Mouse (Mus musculus) ES-Bruce4 (cell line): ENCODE data around the gene Patl2. TPM values are rescaled to one million over a fixed set of nuclear protein-coding genes. Genes with fewer than 3 reads are reported as not detected.
A peak's percentile ranks its signal among the peaks of the same experiment; 100 is the strongest.

Experiments
- H3K27ac ChIP-seq: 2 replicates; pipeline ENCODE4 v1.5.1; 2012; ENCODE audit warnings: low read length, inconsistent platforms; ENCODE audit not compliant: insufficient read depth
- H3K27me3 ChIP-seq: 2 replicates; pipeline ENCODE4 v1.6.1; 2012; ENCODE audit warnings: mild to moderate bottlenecking, low read length, inconsistent platforms; ENCODE audit not compliant: control insufficient read depth, poor library complexity, insufficient read depth, severe bottlenecking
- H3K36me3 ChIP-seq: 2 replicates; pipeline ENCODE4 v1.6.1; 2012; ENCODE audit warnings: inconsistent platforms, mild to moderate bottlenecking, low read length, moderate library complexity; ENCODE audit not compliant: control insufficient read depth, poor library complexity, insufficient read depth, severe bottlenecking
- H3K4me1 ChIP-seq: one replicate; pipeline ENCODE4 v1.8.1; 2011; ENCODE audit warnings: low read length; ENCODE audit not compliant: control insufficient read depth, insufficient read depth
- H3K4me3 ChIP-seq: 2 replicates; pipeline ENCODE4 v1.5.1; 2011; ENCODE audit warnings: low read depth, mild to moderate bottlenecking, low read length
- H3K9ac ChIP-seq: 2 replicates; pipeline ENCODE4 v1.6.1; 2012; ENCODE audit warnings: low read depth, mild to moderate bottlenecking, inconsistent platforms; ENCODE audit not compliant: poor library complexity, severe bottlenecking
- H3K9me3 ChIP-seq: replicated peaks from 2 replicates; pipeline ENCODE4 v1.6.1; 2012; ENCODE audit warnings: mild to moderate bottlenecking, low read length, inconsistent platforms; ENCODE audit not compliant: control insufficient read depth, poor library complexity, insufficient read depth, severe bottlenecking
- CTCF ChIP-seq: IDR thresholded peaks from one replicate; pipeline ENCODE4 v1.8.1; 2011; ENCODE audit warnings: low read depth, low read length
- EP300 ChIP-seq: IDR thresholded peaks from 2 replicates; pipeline ENCODE4 v1.6.1; 2011; ENCODE audit warnings: low read depth, low read length; ENCODE audit not compliant: insufficient read depth
- POLR2A ChIP-seq: IDR thresholded peaks from one replicate; pipeline ENCODE4 v1.8.1; 2011; ENCODE audit warnings: low read length; ENCODE audit not compliant: insufficient read depth
- polyA plus RNA-seq: library from polyadenylated mRNA; stranded (reverse); fragments of >200 nt; gene quantifications from 2 replicates; pipeline ENCODE4 v1.2.4, GENCODE M21; 2011; ENCODE audit warnings: low read depth; ENCODE audit not compliant: missing spikeins, insufficient read depth, insufficient read length

Patl2 gene
- polyA plus RNA-seq = 2.5 and 3.1 TPM in 2 replicates

DNA sequence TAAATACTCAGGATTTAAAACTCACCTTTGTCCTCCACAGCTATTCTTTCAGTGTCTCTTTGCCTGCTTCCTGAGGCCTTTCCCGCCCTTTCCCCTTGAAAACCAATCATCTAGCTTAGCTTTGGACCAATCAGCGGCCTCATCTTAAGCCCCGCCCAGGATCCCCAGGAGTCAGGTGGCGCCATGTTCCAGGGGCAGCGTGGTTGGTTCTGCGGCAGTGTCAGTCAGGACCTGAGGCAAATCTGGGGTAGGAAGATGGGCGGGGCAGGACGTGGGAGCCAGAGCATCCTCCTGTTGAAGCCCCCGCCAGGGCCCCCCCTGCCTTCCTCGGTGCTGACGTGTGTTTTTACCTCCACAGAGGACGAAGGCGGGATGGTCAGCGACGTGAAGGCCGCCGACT, at the start of gene Patl2, which contains the start of gene Terb2:
TSS of gene Patl2 (minus strand) at position 84 of the 400 bp plus-strand sequence.
TSS of gene Terb2 (plus strand) at position 167 of the 400 bp plus-strand sequence.
- peak within 1 kb of the TSS; percentile 15 for H3K4me3 ChIP-seq

DNA sequence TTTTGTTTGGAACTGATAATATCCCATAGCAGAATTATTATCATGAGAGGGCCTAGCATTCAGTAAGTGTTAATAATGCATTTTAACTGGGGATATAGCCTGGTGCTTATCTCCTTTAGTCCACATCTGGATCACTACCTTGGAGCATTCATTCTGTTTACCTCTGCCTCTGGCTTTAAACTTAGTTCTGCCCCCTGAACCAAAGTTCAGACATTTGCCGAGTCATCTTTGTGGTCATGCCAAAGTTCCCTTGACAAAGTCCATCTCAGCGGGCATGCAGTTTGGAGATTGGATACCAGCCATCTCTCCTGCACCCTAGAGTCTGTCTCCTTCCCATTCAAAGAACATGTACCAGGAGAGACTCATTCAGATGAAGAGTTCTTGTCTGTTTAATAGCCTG, 49.4 kb upstream of the Patl2 start:
- H3K27ac ChIP-seq = no peak overlapping the region
- H3K9me3 ChIP-seq = no peaks in the 10 kb centered on the region
- no peak overlapping the region for H3K9ac ChIP-seq
- H3K27me3 ChIP-seq = no peaks in the 10 kb centered on the region; the same call in 1 of the 2 replicates
- no peak overlapping the region for H3K4me3 ChIP-seq
- H3K36me3 ChIP-seq = no peaks in the 10 kb centered on the region
- H3K4me1 ChIP-seq = no peaks in the 10 kb centered on the region
- TF ChIP-seq POLR2A (no peak), EP300 (no peak), CTCF (no peak)

More for the DNA sequence above, at the start of gene Patl2, which contains the start of gene Terb2:
- Histone ChIP-seq H3K9ac (no peak within 1 kb of the TSS), H3K4me1 (no peaks in the 10 kb centered on the region), H3K36me3 (no peaks in the 10 kb centered on the region), H3K27me3 (no peaks in the 10 kb centered on the region), H3K9me3 (no peaks in the 10 kb centered on the region), H3K27ac (no peak within 1 kb of the TSS)
- TF ChIP-seq POLR2A (no peak), EP300 (no peak), CTCF (no peak)

DNA sequence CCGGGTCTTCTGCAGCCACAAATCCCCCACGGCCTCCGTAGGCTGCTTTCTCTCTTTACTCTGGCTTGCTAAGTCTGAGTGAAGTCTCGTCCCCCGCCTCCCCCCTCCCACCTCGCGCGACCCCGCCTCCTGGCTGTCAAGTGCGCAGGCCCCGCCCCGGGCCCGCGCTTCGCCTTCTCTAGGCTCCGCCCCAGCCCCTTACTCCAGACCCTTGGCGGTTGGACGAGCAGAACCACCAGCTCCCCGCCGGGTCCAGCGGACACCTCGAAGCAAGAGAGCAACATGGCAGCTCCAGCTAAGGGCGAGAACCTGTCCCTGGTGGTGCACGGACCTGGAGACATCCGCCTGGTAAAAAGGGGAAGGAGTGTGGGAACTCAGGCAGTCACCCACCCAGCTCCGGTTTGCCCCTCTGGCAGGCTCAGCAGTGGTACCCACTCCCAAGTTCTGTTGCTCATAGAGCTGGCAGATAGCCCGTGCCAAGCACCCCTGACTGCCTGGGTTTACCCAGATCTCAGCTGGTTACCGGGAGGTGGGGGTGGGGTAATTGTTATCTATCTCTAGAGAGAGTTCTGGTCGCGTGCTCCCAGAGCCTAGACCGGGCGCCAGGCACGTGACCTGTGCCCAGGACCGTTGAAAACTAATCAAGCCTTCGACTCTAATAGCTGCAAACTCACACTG, 48.8 kb upstream of the Patl2 start, which contains the start of gene Sord:
TSS of gene Sord (plus strand) at position 139 of the 678 bp plus-strand sequence.
- H3K27me3 ChIP-seq = no peaks in the 10 kb centered on the region; the same call in 1 of the 2 replicates
- H3K36me3 ChIP-seq = no peaks in the 10 kb centered on the region
- no peaks in the 10 kb centered on the region for H3K4me1 ChIP-seq
- H3K4me3 ChIP-seq = peak within 1 kb of the TSS; percentile 66
- H3K27ac ChIP-seq = peak within 1 kb of the TSS; percentile 60; the same call in 1 of the 2 replicates
- no peaks in the 10 kb centered on the region for H3K9me3 ChIP-seq
- no peak for TF ChIP-seq CTCF
- TF ChIP-seq EP300 = no peak
- no peak for TF ChIP-seq POLR2A
- peak within 1 kb of the TSS; percentile 12 for H3K9ac ChIP-seq

DNA sequence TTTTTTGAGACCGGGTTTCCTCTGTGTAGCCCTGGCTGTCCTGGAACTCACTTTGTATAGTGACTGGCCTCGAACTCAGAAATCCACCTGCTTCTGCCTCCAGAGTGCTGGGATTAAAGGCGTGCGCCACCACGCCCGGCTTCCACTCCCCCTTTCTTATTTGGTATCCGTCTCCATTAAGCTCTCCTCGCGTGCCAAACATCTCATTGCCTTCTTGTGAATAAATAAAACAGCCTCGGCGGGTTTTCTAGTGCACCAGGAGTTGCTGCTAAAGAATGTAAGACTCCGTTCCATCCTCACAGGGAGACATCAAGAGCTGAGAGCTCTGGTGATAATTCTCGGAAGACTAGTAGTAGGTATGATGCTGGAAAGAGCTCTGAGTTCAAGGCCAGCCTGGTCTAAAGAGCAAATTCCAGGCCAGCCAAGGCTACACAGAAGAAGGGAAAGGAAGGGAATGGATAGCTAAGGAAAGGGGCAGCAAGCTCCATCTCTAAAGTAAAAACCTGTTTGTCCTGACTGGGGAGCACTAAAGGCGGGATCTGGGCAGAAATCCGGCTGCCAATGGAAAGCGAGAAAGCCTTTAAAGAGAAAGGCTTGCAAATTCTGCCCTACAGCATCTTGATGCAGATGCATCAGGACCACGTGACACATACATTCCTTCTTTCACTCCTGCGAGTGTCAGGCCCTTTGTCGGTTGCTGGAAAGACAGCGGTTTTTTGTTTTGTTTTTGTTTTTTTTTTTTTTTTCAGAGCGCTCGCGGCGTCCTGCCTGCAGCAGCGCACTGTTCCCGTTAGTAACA, 48.0 kb upstream of the Patl2 start:
- Histone ChIP-seq H3K9me3 (no peaks in the 10 kb centered on the region), H3K4me3 (peak overlapping the region; percentile 66), H3K27ac (peak overlapping the region; percentile 60; the same call in 1 of the 2 replicates), H3K9ac (peak overlapping the region; percentile 12), H3K27me3 (no peaks in the 10 kb centered on the region; the same call in 1 of the 2 replicates), H3K4me1 (no peaks in the 10 kb centered on the region), H3K36me3 (no peaks in the 10 kb centered on the region)
- no peak for TF ChIP-seq CTCF
- no peak for TF ChIP-seq POLR2A

DNA sequence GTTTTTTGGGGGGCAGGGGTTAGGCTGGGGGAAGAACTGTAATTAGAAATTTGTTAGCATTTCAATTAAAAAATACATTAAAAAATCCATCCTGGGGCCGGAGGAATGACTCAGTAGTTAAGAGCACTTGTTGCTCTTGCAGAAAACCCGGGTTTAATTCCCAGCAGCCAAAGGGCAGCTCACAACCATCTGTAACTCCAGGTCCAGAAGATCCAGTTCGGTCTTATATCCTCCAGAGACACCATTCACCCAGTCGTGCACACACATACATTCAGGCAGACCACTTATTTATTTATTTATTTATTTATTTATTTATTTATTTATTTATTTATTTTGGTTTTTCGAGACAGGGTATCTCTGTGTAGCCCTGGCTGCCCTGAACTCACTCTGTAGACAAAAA, 47.4 kb upstream of the Patl2 start:
- H3K27me3 ChIP-seq = no peaks in the 10 kb centered on the region; the same call in 1 of the 2 replicates
- no peaks in the 10 kb centered on the region for H3K9me3 ChIP-seq
- H3K36me3 ChIP-seq = no peaks in the 10 kb centered on the region
- H3K4me1 ChIP-seq = no peaks in the 10 kb centered on the region
- TF ChIP-seq CTCF (no peak), POLR2A (no peak), EP300 (no peak)
- H3K9ac ChIP-seq = 0 out of 2 replicates have a peak overlapping the region, but pooled peaks have one; percentile 12
- H3K27ac ChIP-seq = no peak overlapping the region
- H3K4me3 ChIP-seq = no peak overlapping the region
